Mouse (Mus musculus): Measurements from ENCODE around the gene Vmn1r132. TPM values are rescaled to one million over a fixed set of nuclear protein-coding genes. Genes with fewer than 3 reads are reported as not detected.
"Not testable (repeated sequence)": the region's sequence is repeated elsewhere in the genome, so short reads cannot be mapped to it uniquely, and the experiment has no call there.

Gene Vmn1r132
- polyA plus RNA-seq (2012; rRNA removed) (not detected in 2 replicates), polyA plus RNA-seq (2014; fragmentation: Nextera tagmentation; extraction: Ambion mirVana) (not detected in 2 replicates)

DNA sequence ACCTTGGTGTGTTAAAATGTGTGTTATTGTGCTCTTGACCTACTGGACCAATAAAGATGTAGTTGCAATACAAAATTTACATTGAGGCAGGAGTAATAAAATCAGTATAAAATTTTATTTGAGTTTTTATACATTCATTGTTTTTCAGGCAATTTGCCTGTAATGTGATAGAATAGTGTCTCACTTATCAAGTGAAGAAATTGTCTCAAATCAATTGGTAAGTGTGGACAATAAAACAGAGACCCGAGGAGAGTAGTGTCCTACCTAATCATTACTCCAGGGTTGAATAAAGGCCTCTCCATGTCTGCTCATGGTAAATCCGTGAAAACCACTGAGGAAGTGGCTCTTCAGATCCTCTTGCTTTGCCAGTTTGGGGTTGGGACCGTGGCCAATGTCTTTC, at the start of gene Vmn1r132:
Gene Vmn1r132, plus strand, starts transcription at position 301 of the 400 bp plus-strand sequence.
- WGBS (ENCODE audit: insufficient replicate concordance) = no CpG with 5 or more reads among the region's 3 CpGs
- H3K4me1 ChIP-seq (replicated peaks; ENCODE audit: control insufficient read depth in 2 of 2, insufficient read depth in 2 of 2, low read length in 1 of 2); H3K27me3 ChIP-seq (ENCODE audit: control insufficient read depth, insufficient read depth, low read length); H3K4me2 ChIP-seq (ENCODE audit: low read depth); H3K4me3 ChIP-seq (ENCODE audit: insufficient read depth in 1 of 2, low read depth in 2 of 2, low read length in 2 of 2); ATAC-seq (ENCODE audit: insufficient read depth); DNase-seq (ENCODE audit: low read depth in 3 of 3, low spot score in 3 of 3); H3K27ac ChIP-seq; H3K9ac ChIP-seq (replicated peaks); H3K36me3 ChIP-seq (replicated peaks; ENCODE audit: control insufficient read depth, insufficient read depth, low read depth); H3K9me3 ChIP-seq (ENCODE audit: control insufficient read depth, low read length): not testable (repeated sequence)

Other genes with a start within 250 kb of the Vmn1r132 start
- gene Gm6882, start 181.3 kb upstream of the Vmn1r132 start, polyA plus RNA-seq (2012; rRNA removed) = not detected in 2 replicates
- not detected in 2 replicates for gene Gm6882, start 181.3 kb upstream of the Vmn1r132 start, polyA plus RNA-seq (2014; fragmentation: Nextera tagmentation; extraction: Ambion mirVana)
- not detected in 2 replicates for gene Vmn1r130, start 102.3 kb upstream of the Vmn1r132 start, polyA plus RNA-seq (2012; rRNA removed)
- not detected in 2 replicates for gene Vmn1r130, start 102.3 kb upstream of the Vmn1r132 start, polyA plus RNA-seq (2014; fragmentation: Nextera tagmentation; extraction: Ambion mirVana)
- not detected in 2 replicates for gene Vmn1r131, start 68.0 kb upstream of the Vmn1r132 start, polyA plus RNA-seq (2012; rRNA removed)
- not detected in 2 replicates for gene Vmn1r131, start 68.0 kb upstream of the Vmn1r132 start, polyA plus RNA-seq (2014; fragmentation: Nextera tagmentation; extraction: Ambion mirVana)
- not detected in 2 replicates for gene Gm4175, start 147.4 kb downstream of the Vmn1r132 start, polyA plus RNA-seq (2012; rRNA removed)
- gene Gm4175, start 147.4 kb downstream of the Vmn1r132 start, polyA plus RNA-seq (2014; fragmentation: Nextera tagmentation; extraction: Ambion mirVana) = not detected in 2 replicates
- not detected in 2 replicates for gene Gm4177, start 182.6 kb downstream of the Vmn1r132 start, polyA plus RNA-seq (2012; rRNA removed)
- gene Gm4177, start 182.6 kb downstream of the Vmn1r132 start, polyA plus RNA-seq (2014; fragmentation: Nextera tagmentation; extraction: Ambion mirVana) = not detected in 2 replicates
- gene Vmn1r135, start 218.3 kb downstream of the Vmn1r132 start, polyA plus RNA-seq (2012; rRNA removed) = not detected in 2 replicates
- gene Vmn1r135, start 218.3 kb downstream of the Vmn1r132 start, polyA plus RNA-seq (2014; fragmentation: Nextera tagmentation; extraction: Ambion mirVana) = not detected in 2 replicates
- not detected in 2 replicates for gene Gm5725, start 230.2 kb downstream of the Vmn1r132 start, polyA plus RNA-seq (2012; rRNA removed)
- not detected in 2 replicates for gene Gm5725, start 230.2 kb downstream of the Vmn1r132 start, polyA plus RNA-seq (2014; fragmentation: Nextera tagmentation; extraction: Ambion mirVana)